Mouse (Mus musculus) lung, embryonic 16.5 days (tissue): Measurements from ENCODE around the gene Cd72. TPM values are rescaled to one million over a fixed set of nuclear protein-coding genes. Genes with fewer than 3 reads are reported as not detected.
"Not testable (repeated sequence)": the region's sequence is repeated elsewhere in the genome, so short reads cannot be mapped to it uniquely, and the experiment has no call there.

ENCODE experiments used
- ATAC-seq: fragments of 200-750 bp; cut with Nextera tagmentation; 2 replicates; pipeline ENCODE4 v1.8.0; 2017; ENCODE audit warnings: low read depth, mild to moderate bottlenecking, moderate library complexity
- H3K27ac ChIP-seq: fragments of 300-500 bp; sonication (generic); 2 replicates; pipeline ENCODE4 v1.5.1; 2014; ENCODE audit warnings: mild to moderate bottlenecking, control low read depth, low read length
- H3K27me3 ChIP-seq: fragments of 300-500 bp; sonication (generic); 2 replicates; pipeline ENCODE4 v1.6.1; 2014; ENCODE audit warnings: low read depth, low read length, mixed read lengths; ENCODE audit not compliant: control insufficient read depth, insufficient read depth
- H3K36me3 ChIP-seq: fragments of 300-500 bp; sonication (generic); 2 replicates; pipeline ENCODE4 v1.6.1; 2014; ENCODE audit warnings: low read length; ENCODE audit not compliant: control insufficient read depth, insufficient read depth
- H3K4me1 ChIP-seq: fragments of 300-500 bp; sonication (generic); replicated peaks from 2 replicates; pipeline ENCODE4 v1.6.1; 2014; ENCODE audit warnings: low read length, mixed read lengths; ENCODE audit not compliant: control insufficient read depth, insufficient read depth
- H3K4me2 ChIP-seq: fragments of 300-500 bp; sonication (generic); 2 replicates; pipeline ENCODE4 v1.6.1; 2014; ENCODE audit warnings: low read depth, low read length, control low read depth
- H3K4me3 ChIP-seq: fragments of 300-500 bp; sonication (generic); 2 replicates; pipeline ENCODE4 v1.5.1; 2014; ENCODE audit warnings: mild to moderate bottlenecking, low read length, control low read depth
- H3K9ac ChIP-seq: fragments of 300-500 bp; sonication (generic); 2 replicates; pipeline ENCODE4 v1.6.1; 2014; ENCODE audit warnings: low read length, control low read depth
- H3K9me3 ChIP-seq: fragments of 300-500 bp; sonication (generic); 2 replicates; pipeline ENCODE4 v1.6.1; 2016; ENCODE audit warnings: low read length; ENCODE audit not compliant: control insufficient read depth
- WGBS: fragments of 180-500 bp; shearing (Covaris S2); extraction: QIAGEN DNeasy Blood & Tissue Kit; methylation state at CpG from one replicate; pipeline ENCODE4 v1.1.7; 2014; 5-methylcytosine and 5-hydroxymethylcytosine counted together
- polyA plus RNA-seq: library from polyadenylated mRNA; unstranded; fragments of >200 nt; fragmentation: Nextera tagmentation; extraction: Ambion mirVana; gene quantifications from 2 replicates; pipeline ENCODE4 v1.2.1, GENCODE M21; 2015

Gene Cd72
- polyA plus RNA-seq, 1 experiment from 2014 or later = 2.0 TPM

- ATAC-seq = no peak
- WGBS = 1% methylated on average over 9 of the region's 9 CpGs
- Histone ChIP-seq H3K4me1 (peaks cover 22% of the 10 kb centered on the region), H3K27me3 (no peaks in the 10 kb centered on the region), H3K4me3 (peak overlapping the region; percentile 80), H3K36me3 (0 out of 2 replicates have a peak, but pooled peaks cover 6% of the 10 kb centered on the region), H3K9ac (peak overlapping the region; percentile 83), H3K27ac (peak overlapping the region; percentile 90), H3K4me2 (peak overlapping the region; percentile 67), H3K9me3 (no peaks in the 10 kb centered on the region)
Observed at GRCm38 (mm10) chr4:43493846-43494240, 39.4 kb upstream of the Cd72 start.

- Histone ChIP-seq H3K4me1 (peaks cover 16% of the 10 kb centered on the region), H3K4me3 (peak overlapping the region; percentile 80), H3K36me3 (0 out of 2 replicates have a peak, but pooled peaks cover 6% of the 10 kb centered on the region), H3K4me2 (peak overlapping the region; percentile 67), H3K27ac (peak overlapping the region; percentile 90), H3K27me3 (no peaks in the 10 kb centered on the region), H3K9me3 (no peaks in the 10 kb centered on the region), H3K9ac (peak overlapping the region; percentile 83)
- under 1% methylated on average over 47 of the region's 47 CpGs for WGBS
- peak; percentile 91 for ATAC-seq
Observed at GRCm38 (mm10) chr4:43493186-43493845, 38.9 kb upstream of the Cd72 start.

DNA sequence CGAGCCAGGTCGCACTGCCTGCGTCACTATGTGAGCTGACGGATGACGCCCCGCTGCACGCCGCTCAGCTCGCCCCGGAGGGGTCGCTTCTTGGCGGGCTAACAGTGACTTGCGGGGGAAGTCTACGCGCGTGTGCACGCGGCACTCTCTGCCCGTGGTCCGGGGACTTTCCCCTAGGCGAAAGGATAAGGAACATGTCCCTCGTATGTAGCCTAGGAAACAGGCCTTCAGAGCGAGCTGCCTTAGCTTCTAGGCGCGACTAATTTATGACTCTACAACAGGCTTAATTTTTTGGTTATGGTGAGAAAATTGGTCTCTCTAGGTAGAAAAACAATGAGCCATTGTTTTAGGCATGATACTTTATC is 38.4 kb upstream of the Cd72 start, which contains the start of gene Ccdc107:
Gene Ccdc107 (plus strand): TSS at position 80 of the 365 bp plus-strand sequence.
- Histone ChIP-seq H3K36me3 (0 out of 2 replicates have a peak, but pooled peaks cover 6% of the 10 kb centered on the region), H3K27ac (peak within 1 kb of the TSS; percentile 90), H3K27me3 (no peaks in the 10 kb centered on the region), H3K9me3 (no peaks in the 10 kb centered on the region), H3K9ac (peak within 1 kb of the TSS; percentile 83), H3K4me2 (peak within 1 kb of the TSS; percentile 67), H3K4me3 (peak within 1 kb of the TSS; percentile 80), H3K4me1 (peaks cover 11% of the 10 kb centered on the region)
- ATAC-seq = peak; percentile 98
- WGBS = under 1% methylated on average over 25 of the region's 25 CpGs

DNA sequence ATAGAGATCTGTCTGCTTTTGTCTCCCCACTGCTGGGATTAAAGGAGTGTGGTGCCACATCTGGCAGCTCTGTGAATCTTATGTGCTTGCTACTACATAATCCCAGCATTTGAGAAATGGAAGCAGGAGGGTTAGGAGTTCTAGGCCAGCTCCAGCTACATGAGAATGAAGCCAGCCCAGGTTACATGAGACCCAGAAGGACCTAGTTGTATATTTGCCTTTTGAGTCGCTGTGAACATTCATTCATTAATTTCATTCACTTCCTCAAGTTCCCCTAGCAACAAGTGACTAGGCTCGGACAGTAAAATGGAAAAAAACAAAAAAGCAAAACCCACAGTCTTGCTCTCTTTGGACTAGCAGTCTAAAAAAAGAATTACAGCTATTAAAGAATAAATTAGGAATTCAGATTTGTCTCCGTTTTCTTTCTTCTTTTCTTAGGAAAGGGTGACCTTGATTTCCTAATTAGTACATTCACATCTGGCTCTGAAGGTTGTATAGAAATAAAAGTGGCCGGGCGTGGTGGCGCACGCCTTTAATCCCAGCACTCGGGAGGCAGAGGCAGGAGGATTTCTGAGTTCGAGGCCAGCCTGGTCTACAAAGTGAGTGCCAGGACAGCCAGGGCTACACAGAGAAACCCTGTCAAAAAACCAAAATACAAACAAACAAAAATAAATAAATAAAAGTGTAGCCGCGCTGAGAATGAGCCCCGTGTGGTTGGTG is 37.8 kb upstream of the Cd72 start:
- Histone ChIP-seq H3K4me3 (peak overlapping the region; percentile 80), H3K4me1 (peaks cover 6% of the 10 kb centered on the region), H3K27me3 (no peaks in the 10 kb centered on the region), H3K36me3 (0 out of 2 replicates have a peak, but pooled peaks cover 6% of the 10 kb centered on the region), H3K4me2 (peak overlapping the region; percentile 67), H3K27ac (peak overlapping the region; percentile 90; the same call in 1 of the 2 replicates), H3K9ac (no peak overlapping the region), H3K9me3 (no peaks in the 10 kb centered on the region)
- no peak for ATAC-seq
- WGBS = 41% methylated on average over 12 of the region's 12 CpGs

- WGBS = 63% methylated on average over 5 of the region's 5 CpGs
- Histone ChIP-seq H3K36me3 (no peaks in the 10 kb centered on the region), H3K4me1 (peaks cover 6% of the 10 kb centered on the region), H3K9me3 (no peaks in the 10 kb centered on the region), H3K9ac (no peak overlapping the region), H3K27ac (no peak overlapping the region), H3K4me3 (no peak overlapping the region), H3K27me3 (no peaks in the 10 kb centered on the region), H3K4me2 (no peak overlapping the region)
- ATAC-seq = no peak
Observed at GRCm38 (mm10) chr4:43490801-43491200, 36.4 kb upstream of the Cd72 start.

- H3K4me3 ChIP-seq = no peak overlapping the region
- no peak for ATAC-seq
Observed at GRCm38 (mm10) chr4:43489611-43490010, 35.2 kb upstream of the Cd72 start.

DNA sequence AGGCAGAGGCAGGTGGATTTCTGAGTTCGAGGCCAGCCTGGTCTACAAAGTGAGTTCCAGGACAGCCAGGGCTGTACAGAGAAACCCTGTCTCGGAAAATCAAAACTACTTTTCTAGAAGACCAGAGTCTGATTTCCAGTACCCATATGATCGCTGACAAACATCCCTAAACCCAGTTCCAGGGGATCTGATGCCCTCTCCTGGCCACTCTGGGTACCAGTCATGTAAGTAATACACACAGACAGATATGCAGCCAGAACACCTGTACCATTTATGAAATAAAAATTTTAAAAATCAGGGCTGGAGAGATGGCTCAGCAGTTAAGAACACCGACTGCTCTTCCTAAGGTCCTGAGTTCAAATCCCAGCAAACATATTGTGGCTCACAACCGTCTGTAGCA is 31.2 kb upstream of the Cd72 start:
- not testable (repeated sequence) for H3K27ac ChIP-seq, H3K9me3 ChIP-seq, H3K27me3 ChIP-seq, H3K4me3 ChIP-seq, H3K4me1 ChIP-seq, H3K4me2 ChIP-seq, ATAC-seq, H3K36me3 ChIP-seq, H3K9ac ChIP-seq
- 81% methylated on average over 5 of the region's 5 CpGs for WGBS

More at GRCm38 (mm10) chr4:43489611-43490010, 35.2 kb upstream of the Cd72 start:
- Histone ChIP-seq H3K27ac (no peak overlapping the region), H3K36me3 (no peaks in the 10 kb centered on the region), H3K9me3 (no peaks in the 10 kb centered on the region), H3K9ac (no peak overlapping the region), H3K4me1 (peaks cover 6% of the 10 kb centered on the region), H3K27me3 (no peaks in the 10 kb centered on the region), H3K4me2 (no peak overlapping the region)
- WGBS = 90% methylated on average over 3 of the region's 3 CpGs

DNA sequence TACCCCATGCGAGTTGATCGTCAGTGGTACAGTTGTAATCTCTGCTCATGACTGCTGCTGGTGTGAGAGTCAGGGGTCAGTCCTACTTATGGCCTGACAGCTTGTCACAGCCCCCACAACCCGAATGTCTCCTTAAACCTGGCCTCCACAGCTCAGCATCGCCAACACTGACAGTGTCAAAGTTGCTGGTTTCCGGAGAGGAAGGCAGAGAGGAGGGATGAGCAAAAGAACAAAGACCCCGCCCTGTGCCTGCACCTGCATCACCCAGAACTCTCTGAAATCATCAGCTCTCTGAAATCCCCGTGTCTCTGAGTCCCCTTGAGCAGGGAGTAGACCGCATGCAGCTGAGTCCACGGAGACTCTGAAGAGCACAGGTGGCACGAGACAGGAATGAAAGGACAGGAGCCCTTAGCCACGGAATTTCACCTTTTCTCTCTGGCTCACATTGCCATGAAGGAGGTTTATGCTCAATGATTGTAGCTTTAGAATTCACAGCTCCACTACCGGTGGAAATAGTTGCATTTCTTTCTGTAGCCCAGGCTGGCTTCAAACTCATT is 29.2 kb upstream of the Cd72 start, which contains the start of gene Sit1:
Gene Sit1 (minus strand): TSS at position 200 of the 557 bp plus-strand sequence.
- no peaks in the 10 kb centered on the region for H3K36me3 ChIP-seq
- H3K9me3 ChIP-seq = no peaks in the 10 kb centered on the region
- no peak for ATAC-seq
- H3K27ac ChIP-seq = no peak within 1 kb of the TSS
- H3K4me3 ChIP-seq = no peak within 1 kb of the TSS
- no peak within 1 kb of the TSS for H3K9ac ChIP-seq
- H3K4me1 ChIP-seq = no peaks in the 10 kb centered on the region
- no peak within 1 kb of the TSS for H3K4me2 ChIP-seq
- H3K27me3 ChIP-seq = no peaks in the 10 kb centered on the region
- 43% methylated on average over 12 of the region's 12 CpGs for WGBS

DNA sequence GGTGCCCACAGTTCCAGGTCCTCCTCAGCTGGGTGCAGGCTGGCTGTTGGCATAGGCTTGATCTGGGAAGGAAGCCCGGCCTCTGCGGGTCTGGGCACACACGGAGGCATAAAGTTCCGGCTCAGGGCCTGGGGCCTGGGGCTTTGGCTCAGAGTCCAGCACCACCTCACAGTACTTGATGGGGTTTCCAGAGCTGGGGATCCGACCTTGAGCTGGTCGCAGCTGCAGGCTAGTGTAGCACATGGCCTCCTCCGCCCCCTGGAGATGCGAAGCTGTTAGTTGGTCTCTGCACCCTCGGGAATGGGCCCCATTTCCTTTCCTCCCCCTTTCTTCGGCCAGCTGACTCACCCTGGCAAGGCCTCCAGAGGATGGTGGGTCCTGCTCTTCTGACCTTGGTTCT is 28.2 kb upstream of the Cd72 start:
- Histone ChIP-seq H3K4me2 (no peak overlapping the region), H3K9ac (no peak overlapping the region)

More for the DNA sequence above, 28.2 kb upstream of the Cd72 start:
- Histone ChIP-seq H3K36me3 (no peaks in the 10 kb centered on the region), H3K27ac (no peak overlapping the region), H3K9me3 (no peaks in the 10 kb centered on the region), H3K4me1 (peaks cover 3% of the 10 kb centered on the region; the same call in 1 of the 2 replicates), H3K4me3 (no peak overlapping the region), H3K27me3 (no peaks in the 10 kb centered on the region)
- 62% methylated on average over 10 of the region's 10 CpGs for WGBS
- ATAC-seq = no peak
